In genomic region chr12:25534620-25534950, GRCm38 (mm10) we compare ENCODE assay signal across 15 mouse cellular contexts.
A peak's percentile ranks its signal among the peaks of the same experiment; 100 is the strongest.
DNase-seq lines count a peak whose midpoint lies in the region; ATAC-seq and TF ChIP-seq lines count a peak whose summit lies in the region.
"Had no signal": no experiment of that assay in that cellular context is flagged by ENCODE, and none has a peak within 500 bp of the region (broad histone marks: within the 10 kb centered on the region; RNA-seq: fewer than 3 reads in every experiment).

No protein-coding gene starts in this region.

- peak overlapping the region; percentile 10; the same call in 1 of the 2 replicates for H3K27ac ChIP-seq in kidney, embryonic 16.5 days (ENCODE audit: low read length)
- H3K27ac ChIP-seq in kidney, adult 2 months (ENCODE audit: insufficient read depth, low read depth, low read length) = no peak overlapping the region
- 0 out of 2 replicates have a peak overlapping the region, but pooled peaks have one; percentile 48 for H3K27ac ChIP-seq in intestine, embryonic 15.5 days
- H3K27ac ChIP-seq in stomach, embryonic 16.5 days (ENCODE audit: low read length) = peak overlapping the region; percentile 47
- H3K27ac ChIP-seq in hindbrain, embryonic 16.5 days (ENCODE audit: low read depth, low read length) = no peak overlapping the region
- H3K27ac ChIP-seq: hindbrain, embryonic 10.5 days; lung, embryonic 15.5 days; neural tube, embryonic 15.5 days had no signal

- intact Hi-C loops in heart, postnatal 25 days (cut with DNase I) = no loop called here

- no peak overlapping the region for H3K4me2 ChIP-seq in kidney, embryonic 16.5 days (replicated peaks; ENCODE audit: low read depth, low read length)
- H3K4me2 ChIP-seq in intestine, embryonic 15.5 days (replicated peaks) = no peak overlapping the region
- H3K4me2 ChIP-seq in stomach, embryonic 16.5 days (ENCODE audit: low read depth, low read length) = no peak overlapping the region
- H3K4me2 ChIP-seq in hindbrain, embryonic 16.5 days (ENCODE audit: low read length) = no peak overlapping the region
- H3K4me2 ChIP-seq: lung, embryonic 15.5 days; neural tube, embryonic 15.5 days had no signal

- no peak overlapping the region for H3K4me3 ChIP-seq in kidney, embryonic 16.5 days (ENCODE audit: low read length)
- no peak overlapping the region for H3K4me3 ChIP-seq in kidney, adult 2 months (ENCODE audit: insufficient read depth, low read depth, low read length)
- no peak overlapping the region for H3K4me3 ChIP-seq in intestine, embryonic 15.5 days (replicated peaks)
- H3K4me3 ChIP-seq in stomach, embryonic 16.5 days (replicated peaks; ENCODE audit: low read length) = no peak overlapping the region
- no peak overlapping the region for H3K4me3 ChIP-seq in hindbrain, embryonic 16.5 days (ENCODE audit: low read length)
- H3K4me3 ChIP-seq: hindbrain, embryonic 10.5 days; lung, embryonic 15.5 days; neural tube, embryonic 15.5 days had no signal

- peak; percentile 35 for DNase-seq in heart, adult 11 months
- no peak for DNase-seq in heart, postnatal 25 days (ENCODE audit: low spot score)
- no peak for DNase-seq in kidney, adult 2 months
- DNase-seq in B cell, adult 2 months = no peak
- DNase-seq: cerebellum, adult 11 months; cerebellum, postnatal 36 days; kidney, adult 8-10 months; left cerebral cortex, postnatal 4 days had no signal

- no peak overlapping the region for H3K9ac ChIP-seq in kidney, embryonic 16.5 days (replicated peaks; ENCODE audit: low read length)
- no peak overlapping the region for H3K9ac ChIP-seq in intestine, embryonic 15.5 days
- no peak overlapping the region for H3K9ac ChIP-seq in stomach, embryonic 16.5 days (ENCODE audit: low read length)
- H3K9ac ChIP-seq in hindbrain, embryonic 16.5 days (ENCODE audit: low read depth, low read length) = no peak overlapping the region
- H3K9ac ChIP-seq: lung, embryonic 15.5 days; neural tube, embryonic 15.5 days had no signal

- no peaks in the 10 kb centered on the region for H3K9me3 ChIP-seq in kidney, embryonic 16.5 days (ENCODE audit: low read length)
- no peaks in the 10 kb centered on the region for H3K9me3 ChIP-seq in intestine, embryonic 15.5 days
- no peaks in the 10 kb centered on the region for H3K9me3 ChIP-seq in stomach, embryonic 16.5 days (replicated peaks; ENCODE audit: control insufficient read depth, low read length)
- no peaks in the 10 kb centered on the region for H3K9me3 ChIP-seq in hindbrain, embryonic 16.5 days (ENCODE audit: control insufficient read depth, low read length)
- H3K9me3 ChIP-seq: hindbrain, embryonic 10.5 days; lung, embryonic 15.5 days; neural tube, embryonic 15.5 days had no signal

- peak; percentile 74 for ATAC-seq in kidney, embryonic 16.5 days (ENCODE audit: low FRiP score, low TSS enrichment)
- ATAC-seq in intestine, embryonic 15.5 days = peak; percentile 57
- peak; percentile 28; the same call in 1 of the 2 replicates for ATAC-seq in stomach, embryonic 16.5 days (ENCODE audit: insufficient read depth, low FRiP score)
- no peak for ATAC-seq in hindbrain, embryonic 16.5 days

- 17% methylated on average over 5 of the region's 5 CpGs for WGBS in kidney, embryonic 16.5 days
- WGBS in kidney, adult 2 months = 45% methylated on average over 5 of the region's 5 CpGs
- WGBS in intestine, embryonic 15.5 days = 22% methylated on average over 5 of the region's 5 CpGs
- WGBS in stomach, embryonic 16.5 days = 31% methylated on average over 5 of the region's 5 CpGs
- WGBS in hindbrain, embryonic 16.5 days = 74% methylated on average over 5 of the region's 5 CpGs

- no peaks in the 10 kb centered on the region for H3K27me3 ChIP-seq in kidney, embryonic 16.5 days (ENCODE audit: insufficient read depth, low read length)
- no peaks in the 10 kb centered on the region; the same call in 1 of the 2 replicates for H3K27me3 ChIP-seq in kidney, adult 2 months (replicated peaks; ENCODE audit: control insufficient read depth, insufficient read depth, low read length)
- no peaks in the 10 kb centered on the region for H3K27me3 ChIP-seq in intestine, embryonic 15.5 days (replicated peaks)
- no peaks in the 10 kb centered on the region for H3K27me3 ChIP-seq in stomach, embryonic 16.5 days (ENCODE audit: control insufficient read depth, insufficient read depth, low read length)
- H3K27me3 ChIP-seq in hindbrain, embryonic 16.5 days (replicated peaks; ENCODE audit: control insufficient read depth, insufficient read depth, low read length) = no peaks in the 10 kb centered on the region
- H3K27me3 ChIP-seq: lung, embryonic 15.5 days; neural tube, embryonic 15.5 days had no signal

- H3K36me3 ChIP-seq in kidney, embryonic 16.5 days (ENCODE audit: insufficient read depth, low read length) = no peaks in the 10 kb centered on the region
- no peaks in the 10 kb centered on the region for H3K36me3 ChIP-seq in kidney, adult 2 months (ENCODE audit: control insufficient read depth, insufficient read depth, low read length)
- no peaks in the 10 kb centered on the region for H3K36me3 ChIP-seq in intestine, embryonic 15.5 days
- no peaks in the 10 kb centered on the region for H3K36me3 ChIP-seq in stomach, embryonic 16.5 days (ENCODE audit: control insufficient read depth, insufficient read depth, low read length)
- H3K36me3 ChIP-seq in hindbrain, embryonic 16.5 days (ENCODE audit: control insufficient read depth, insufficient read depth, low read length) = no peaks in the 10 kb centered on the region
- H3K36me3 ChIP-seq: hindbrain, embryonic 10.5 days; lung, embryonic 15.5 days; neural tube, embryonic 15.5 days had no signal

- no peak for TF ChIP-seq POLR2A in kidney, adult 2 months (IDR thresholded peaks at IDR 0.05; ENCODE audit: low read depth, low read length)

- peaks cover 14% of the 10 kb centered on the region for H3K4me1 ChIP-seq in kidney, embryonic 16.5 days (ENCODE audit: insufficient read depth, low read length)
- no peaks in the 10 kb centered on the region for H3K4me1 ChIP-seq in kidney, adult 2 months (ENCODE audit: control insufficient read depth, insufficient read depth, low read length)
- peaks cover 5% of the 10 kb centered on the region; the same call in 1 of the 2 replicates for H3K4me1 ChIP-seq in intestine, embryonic 15.5 days (replicated peaks)
- H3K4me1 ChIP-seq in stomach, embryonic 16.5 days (ENCODE audit: control insufficient read depth, insufficient read depth, low read length) = peaks cover 7% of the 10 kb centered on the region
- no peaks in the 10 kb centered on the region for H3K4me1 ChIP-seq in hindbrain, embryonic 16.5 days (ENCODE audit: control insufficient read depth, insufficient read depth, low read depth, low read length)
- H3K4me1 ChIP-seq: hindbrain, embryonic 10.5 days; neural tube, embryonic 15.5 days had no signal

- TF ChIP-seq CTCF in kidney, adult 2 months (conservative IDR thresholded peaks at IDR 0.05; ENCODE audit: insufficient read depth, insufficient read length, low read depth, low read length) = no peak

Comparison
In these comparisons a context has a peak if more than half of its experiments do, and no peak if none do; other contexts are left out.
1. H3K27ac ChIP-seq: peak in kidney, embryonic 16.5 days (single experiment), intestine, embryonic 15.5 days (single experiment) and stomach, embryonic 16.5 days (single experiment); none in kidney, adult 2 months (single experiment) and hindbrain, embryonic 16.5 days (single experiment).